Mouse (Mus musculus) brain, embryonic 14.5 days (tissue): ENCODE results near the gene Gm10719.
"Not testable (repeated sequence)": the region's sequence is repeated elsewhere in the genome, so short reads cannot be mapped to it uniquely, and the experiment has no call there.

Experiments used
- CTCF ChIP-seq: fragments of 200-500 bp; IDR thresholded peaks from 2 replicates; pipeline ENCODE4 v1.5.1; 2012; ENCODE audit warnings: inconsistent platforms, mild to moderate bottlenecking, moderate library complexity, borderline replicate concordance; ENCODE audit not compliant: insufficient read depth, insufficient read length; ENCODE audit errors: extremely low read depth
- POLR2A ChIP-seq: fragments of 200-500 bp; IDR thresholded peaks from 2 replicates; pipeline ENCODE4 v1.6.1; 2012; ENCODE audit warnings: mild to moderate bottlenecking, inconsistent platforms, borderline replicate concordance; ENCODE audit not compliant: poor library complexity, insufficient read depth, insufficient read length, severe bottlenecking; ENCODE audit errors: extremely low read depth

GRCm38 (mm10) chr9:3027200-3027599, 10.0 kb downstream of the Gm10719 start:
- not testable (repeated sequence) for TF ChIP-seq CTCF, POLR2A
